Mouse (Mus musculus): ENCODE data around the gene Gtpbp3.
A peak's percentile ranks its signal among the peaks of the same experiment; 100 is the strongest.

The Gtpbp3 gene

DNA sequence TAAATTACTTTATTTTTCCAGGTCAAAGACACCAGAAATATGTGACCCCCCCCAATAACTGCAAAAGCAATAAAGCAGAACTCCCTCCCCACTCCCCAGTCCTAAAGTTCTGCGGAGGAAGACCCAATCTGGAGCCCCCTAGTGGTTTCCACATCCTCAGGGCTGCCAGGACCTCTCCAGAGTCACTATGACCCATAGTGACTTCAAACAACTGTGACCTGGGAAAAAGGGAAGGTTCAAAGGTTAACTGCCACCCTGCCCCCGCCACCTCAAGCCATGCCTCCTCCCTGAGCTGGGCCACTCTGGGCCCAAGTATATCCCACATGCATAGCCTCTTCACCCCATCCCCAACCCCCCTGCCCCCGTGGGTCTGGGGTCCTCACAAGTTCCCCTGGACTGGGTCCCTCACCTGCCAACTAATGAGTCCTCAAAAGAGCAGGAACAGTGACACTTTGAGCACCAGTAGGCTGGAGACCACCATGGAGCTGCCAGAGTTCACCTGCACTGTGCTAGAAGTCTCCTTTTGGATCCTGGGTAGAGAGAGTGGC lies 46.4 kb downstream of the Gtpbp3 start:
- DNase-seq (ENCODE audit: low spot score in 2 of 2): no peak

DNA sequence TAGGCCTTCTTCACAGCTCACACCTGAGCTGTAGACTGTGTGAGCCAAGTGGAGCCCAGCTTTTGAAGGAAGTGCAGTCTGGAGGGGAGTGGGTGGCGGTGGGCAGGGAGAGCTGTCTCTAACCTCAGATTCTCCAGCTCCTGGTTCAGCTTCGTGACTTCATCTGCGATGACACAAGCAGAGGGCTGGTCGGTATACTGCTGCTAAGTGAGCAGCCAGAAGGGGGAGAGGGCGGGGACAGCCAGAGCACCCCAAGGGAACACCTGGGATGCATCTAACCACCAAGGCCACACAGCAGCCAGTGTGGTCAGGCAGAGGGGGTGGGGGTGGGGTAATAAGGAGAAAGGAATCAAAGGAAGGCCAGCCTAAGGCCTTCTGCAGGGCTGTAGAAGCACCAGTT lies 47.8 kb downstream of the Gtpbp3 start:
- no peak for DNase-seq (ENCODE audit: low spot score in 2 of 2)

DNA sequence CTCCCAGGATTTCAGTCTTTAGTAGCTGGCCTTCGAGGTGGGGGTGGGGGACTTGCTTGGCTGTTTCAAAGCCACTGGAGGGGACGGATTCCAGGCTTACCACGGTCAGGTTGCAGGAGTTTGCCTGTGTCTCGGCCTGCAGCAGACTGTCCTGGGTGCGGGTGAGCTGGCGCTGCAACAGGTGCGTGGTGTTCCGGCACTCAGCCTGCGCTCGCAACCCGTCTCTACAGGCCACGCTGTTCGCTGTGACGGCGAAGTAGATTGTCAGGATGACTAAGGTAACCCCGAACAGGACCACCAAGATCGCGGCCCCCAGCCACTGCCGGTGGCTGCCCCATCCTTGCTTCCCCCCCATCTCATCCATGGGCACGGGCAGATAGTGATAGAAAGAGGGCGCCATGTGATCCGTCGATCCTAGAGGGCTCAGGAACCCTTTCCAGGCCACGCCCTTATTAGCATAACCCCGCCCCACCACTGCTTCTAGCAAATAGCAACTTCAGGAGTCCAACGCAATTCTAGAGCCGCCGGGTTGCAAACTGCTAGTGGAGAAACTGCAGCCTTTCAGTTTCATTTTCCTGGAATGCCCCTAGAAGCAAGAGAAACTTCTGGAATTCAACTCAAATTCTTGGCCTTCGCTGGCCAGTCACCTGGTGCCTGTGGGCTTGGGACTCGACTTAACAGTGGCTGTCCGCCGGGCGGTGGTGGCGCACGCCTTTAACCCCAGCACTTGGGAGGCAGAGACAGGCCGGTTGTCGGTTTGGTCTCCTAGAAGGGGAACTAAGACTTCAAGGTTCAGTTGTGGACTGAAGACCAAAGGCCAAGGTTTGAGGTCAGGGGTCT lies 49.3 kb downstream of the Gtpbp3 start, which contains the start of gene Bst2:
TSS of gene Bst2 (minus strand) at position 429 of the 840 bp plus-strand sequence.
- DNase-seq (ENCODE audit: low spot score in 2 of 2): no peak

DNA sequence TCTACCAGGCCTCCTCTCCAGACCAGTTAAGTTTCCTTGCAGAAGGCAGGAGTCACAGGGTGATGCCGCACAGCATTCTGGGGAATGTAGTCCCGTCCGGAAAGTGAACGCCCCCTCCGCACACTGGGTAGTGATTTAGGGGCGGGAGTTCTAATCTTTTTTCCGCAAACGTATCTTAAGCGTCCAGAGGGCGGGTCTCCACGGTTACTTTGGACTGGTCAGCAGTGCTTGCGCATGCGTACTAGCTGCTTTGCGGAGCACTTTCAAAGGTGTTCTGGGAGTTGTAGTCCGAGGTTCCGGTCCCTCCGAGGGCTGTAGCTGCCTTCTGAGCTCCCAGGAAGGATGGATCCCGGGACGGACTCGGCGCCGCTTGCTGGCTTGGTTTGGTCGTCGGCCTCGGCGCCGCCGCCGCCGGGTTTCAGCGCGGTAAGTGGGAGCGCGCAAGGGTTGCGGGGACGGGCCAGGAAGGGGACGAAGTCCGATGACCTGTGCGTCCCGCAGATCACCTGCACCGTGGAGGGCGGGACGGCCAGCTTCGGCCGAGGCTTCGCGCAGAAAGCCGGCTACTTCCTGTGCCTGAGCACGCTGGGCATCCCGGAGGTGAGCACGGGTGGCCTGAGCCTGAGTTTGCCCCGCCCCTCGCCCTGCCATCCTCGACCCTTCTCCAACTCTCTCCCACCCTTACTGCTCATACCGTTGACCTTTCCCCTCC lies 54.9 kb downstream of the Gtpbp3 start, which contains the start of gene Mvb12a:
TSS of gene Mvb12a (plus strand) at position 291 of the 712 bp plus-strand sequence.
- peak; percentile 84 to 94 for DNase-seq (ENCODE audit: low spot score in 2 of 2)

DNA sequence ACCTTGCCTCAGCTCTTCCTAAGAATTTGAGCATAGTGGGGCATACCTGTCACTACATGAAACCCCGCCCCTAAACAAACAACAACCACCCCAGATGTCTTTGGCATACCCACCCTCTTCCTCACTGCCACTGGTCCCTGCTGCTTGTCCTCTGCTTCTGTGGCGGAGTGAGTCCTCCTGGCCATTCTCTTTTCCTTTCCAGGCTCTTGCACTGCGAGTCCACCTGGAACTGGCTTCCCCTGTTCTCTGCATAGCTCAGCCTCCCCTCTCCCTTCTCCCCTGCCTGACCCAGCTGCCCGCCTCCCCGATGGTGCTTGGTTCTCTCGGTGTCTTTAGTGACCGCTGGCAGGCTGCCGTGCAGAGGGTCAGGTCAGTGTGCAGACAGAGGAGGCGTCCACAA lies 55.9 kb downstream of the Gtpbp3 start:
- DNase-seq (ENCODE audit: low spot score in 2 of 2): no peak

DNA sequence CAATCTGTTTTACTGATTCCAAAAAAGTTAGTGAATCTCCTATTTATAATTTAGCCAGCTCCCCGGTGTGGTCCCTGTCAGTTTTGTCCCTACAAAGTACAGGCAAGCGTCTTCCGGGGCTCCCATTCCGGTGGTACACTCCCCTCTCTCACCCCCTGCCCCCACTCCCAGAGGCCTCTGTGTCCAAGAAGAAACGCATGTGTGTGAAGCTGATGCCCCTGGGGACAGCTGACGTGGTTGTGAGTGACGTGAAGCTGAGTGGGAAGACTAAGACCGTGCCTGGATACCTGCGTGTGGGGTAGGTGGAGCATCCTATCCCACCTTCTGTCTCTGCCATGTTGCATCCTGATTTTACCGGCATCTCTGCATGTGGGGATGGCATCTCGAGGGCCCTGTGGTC lies 57.1 kb downstream of the Gtpbp3 start:
- no peak for DNase-seq (ENCODE audit: low spot score in 2 of 2)

DNA sequence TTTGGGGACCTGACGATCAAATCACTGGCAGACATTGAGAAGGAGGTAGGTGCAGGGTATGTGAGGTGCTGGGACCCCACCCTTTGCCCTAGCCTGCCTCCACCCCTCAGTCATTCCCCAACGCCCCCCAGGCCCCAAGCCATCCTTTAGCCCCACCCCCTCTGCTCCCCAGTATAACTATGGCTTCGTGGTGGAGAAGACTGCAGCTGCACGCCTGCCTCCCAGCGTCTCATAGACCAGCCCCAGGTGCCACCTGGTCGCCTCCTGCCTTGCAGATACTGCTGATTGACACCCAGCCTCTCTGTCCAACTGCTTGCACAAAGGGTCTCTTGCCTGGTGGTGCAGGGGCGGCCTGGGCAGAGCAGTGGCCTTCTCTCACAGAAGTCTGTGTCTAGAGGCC lies 59.7 kb downstream of the Gtpbp3 start:
- DNase-seq (ENCODE audit: low spot score in 2 of 2): no peak
